Mouse (Mus musculus): ENCODE data around the gene Defb36. TPM values are rescaled to one million over a fixed set of nuclear protein-coding genes. Genes with fewer than 3 reads are reported as not detected.

The Defb36 gene
- polyA plus RNA-seq, 1 experiment from 2014 or later = not detected

- H3K4me2 ChIP-seq = no peak overlapping the region
- no peak for DNase-seq
- peaks cover 61% of the 10 kb centered on the region for H3K27me3 ChIP-seq
- 57% methylated on average over 2 of the region's 2 CpGs for WGBS (ENCODE audit: insufficient replicate concordance)
- H3K9ac ChIP-seq = no peak overlapping the region
- H3K4me1 ChIP-seq (replicated peaks) = peaks cover 5% of the 10 kb centered on the region; the same call in 1 of the 2 replicates
- ATAC-seq (ENCODE audit: low read depth) = no peak
- H3K27ac ChIP-seq = no peak overlapping the region
- no peak overlapping the region for H3K4me3 ChIP-seq (replicated peaks)
- no peaks in the 10 kb centered on the region for H3K36me3 ChIP-seq
- no peaks in the 10 kb centered on the region for H3K9me3 ChIP-seq (replicated peaks)
Observed at GRCm38 (mm10) chr2:152624566-152624965, 20.4 kb downstream of the Defb36 start.

DNA sequence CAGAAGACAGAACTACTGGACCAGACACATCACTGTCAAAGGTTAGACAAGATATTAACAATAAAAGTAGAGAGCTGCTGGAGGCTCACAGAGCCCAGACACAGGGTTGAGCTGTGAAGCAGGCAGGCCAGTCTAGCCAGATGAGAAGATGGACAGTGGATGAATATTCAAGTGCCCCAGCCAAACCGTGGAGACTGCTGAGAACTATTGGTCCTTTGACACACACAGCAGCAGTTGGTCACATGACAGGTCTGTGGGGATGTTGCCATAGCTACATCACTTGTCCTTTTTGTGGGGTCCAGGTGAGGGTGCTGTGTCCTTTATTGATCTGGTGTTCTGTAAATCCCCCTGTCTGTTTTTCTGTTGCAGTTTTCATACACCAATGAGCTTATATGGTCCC, 21.1 kb downstream of the Defb36 start:
- no peaks in the 10 kb centered on the region for H3K9me3 ChIP-seq (replicated peaks)
- peaks cover 68% of the 10 kb centered on the region for H3K27me3 ChIP-seq
- H3K9ac ChIP-seq = no peak overlapping the region
- peaks cover 5% of the 10 kb centered on the region; the same call in 1 of the 2 replicates for H3K4me1 ChIP-seq (replicated peaks)
- H3K36me3 ChIP-seq = no peaks in the 10 kb centered on the region
- H3K4me3 ChIP-seq (replicated peaks) = no peak overlapping the region
- DNase-seq = no peak
- H3K4me2 ChIP-seq = no peak overlapping the region
- ATAC-seq (ENCODE audit: low read depth) = no peak
- H3K27ac ChIP-seq = no peak overlapping the region
- WGBS (ENCODE audit: insufficient replicate concordance) = 14% methylated on average over 1 of the region's 1 CpGs

- H3K4me3 ChIP-seq (replicated peaks) = peak within 1 kb of the TSS; percentile 40
- peak within 1 kb of the TSS; percentile 53 for H3K4me2 ChIP-seq
- H3K27me3 ChIP-seq = peaks cover 68% of the 10 kb centered on the region
- H3K9me3 ChIP-seq (replicated peaks) = no peaks in the 10 kb centered on the region
- H3K27ac ChIP-seq = no peak within 1 kb of the TSS
- DNase-seq (no peak), ATAC-seq (ENCODE audit: low read depth) (no peak)
- peaks cover 5% of the 10 kb centered on the region; the same call in 1 of the 2 replicates for H3K4me1 ChIP-seq (replicated peaks)
- no peaks in the 10 kb centered on the region for H3K36me3 ChIP-seq
- H3K9ac ChIP-seq = no peak within 1 kb of the TSS
- 4% methylated on average over 52 of the region's 59 CpGs for WGBS (ENCODE audit: insufficient replicate concordance)
Observed at GRCm38 (mm10) chr2:152626774-152627591, 22.9 kb downstream of the Defb36 start, which contains the start of gene Rem1. Gene Rem1, plus strand, starts transcription at chr2:152626951.

DNA sequence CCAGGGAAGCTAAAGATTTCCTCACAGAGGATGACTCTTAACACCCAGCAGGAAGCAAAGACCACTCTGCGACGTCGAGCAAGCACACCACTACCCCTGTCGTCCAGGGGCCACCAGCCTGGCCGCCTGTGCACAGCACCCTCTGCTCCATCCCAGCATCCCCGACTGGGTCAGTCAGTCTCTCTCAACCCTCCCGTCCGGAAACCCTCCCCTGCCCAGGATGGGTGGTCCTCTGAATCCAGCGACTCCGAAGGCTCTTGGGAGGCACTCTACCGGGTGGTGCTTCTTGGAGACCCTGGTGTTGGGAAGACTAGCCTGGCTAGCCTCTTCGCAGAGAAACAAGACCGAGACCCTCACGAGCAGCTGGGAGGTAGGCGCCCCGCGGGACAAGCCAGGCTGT, 23.9 kb downstream of the Defb36 start:
- no peak overlapping the region for H3K4me3 ChIP-seq (replicated peaks)
- no peak for ATAC-seq (ENCODE audit: low read depth)

GRCm38 (mm10) chr2:152629239-152629638, 25.1 kb downstream of the Defb36 start:
- H3K9ac ChIP-seq = no peak overlapping the region
- DNase-seq = no peak
- peaks cover 5% of the 10 kb centered on the region; the same call in 1 of the 2 replicates for H3K4me1 ChIP-seq (replicated peaks)
- H3K4me2 ChIP-seq = no peak overlapping the region
- H3K36me3 ChIP-seq = no peaks in the 10 kb centered on the region
- ATAC-seq (ENCODE audit: low read depth) = no peak
- 44% methylated on average over 3 of the region's 3 CpGs for WGBS (ENCODE audit: insufficient replicate concordance)
- H3K27ac ChIP-seq = no peak overlapping the region
- H3K9me3 ChIP-seq (replicated peaks) = no peaks in the 10 kb centered on the region
- H3K4me3 ChIP-seq (replicated peaks) = no peak overlapping the region
- peaks cover 67% of the 10 kb centered on the region for H3K27me3 ChIP-seq

More for the DNA sequence above, 23.9 kb downstream of the Defb36 start:
- H3K9me3 ChIP-seq (replicated peaks) = no peaks in the 10 kb centered on the region
- peaks cover 64% of the 10 kb centered on the region for H3K27me3 ChIP-seq
- H3K27ac ChIP-seq = no peak overlapping the region
- peaks cover 5% of the 10 kb centered on the region; the same call in 1 of the 2 replicates for H3K4me1 ChIP-seq (replicated peaks)
- H3K36me3 ChIP-seq = no peaks in the 10 kb centered on the region
- DNase-seq = no peak
- 30% methylated on average over 17 of the region's 17 CpGs for WGBS (ENCODE audit: insufficient replicate concordance)
- H3K9ac ChIP-seq = no peak overlapping the region
- H3K4me2 ChIP-seq = no peak overlapping the region

DNA sequence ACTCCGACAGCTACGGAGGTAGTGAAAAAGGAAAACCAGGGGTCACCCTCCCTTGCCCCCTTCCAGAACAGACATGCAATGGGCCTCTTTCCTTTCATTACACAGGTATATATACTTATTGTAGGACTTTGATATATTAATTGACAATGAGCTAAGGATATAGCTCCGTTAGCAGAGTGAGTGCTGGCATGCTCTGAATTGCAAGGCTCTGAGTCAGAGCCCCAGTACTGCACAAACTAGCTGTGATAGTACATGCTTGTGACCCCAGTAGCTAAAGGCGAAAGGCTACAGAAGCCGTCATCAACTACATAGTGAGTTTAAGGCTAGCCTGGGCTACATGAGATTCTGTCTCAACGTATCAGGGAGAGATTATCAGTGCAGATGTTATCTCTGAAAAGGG, 25.8 kb downstream of the Defb36 start:
- Histone ChIP-seq H3K4me3 (replicated peaks) (no peak overlapping the region), H3K4me1 (replicated peaks) (peaks cover 5% of the 10 kb centered on the region; the same call in 1 of the 2 replicates), H3K9me3 (replicated peaks) (no peaks in the 10 kb centered on the region), H3K27me3 (peaks cover 66% of the 10 kb centered on the region), H3K4me2 (no peak overlapping the region), H3K27ac (no peak overlapping the region), H3K36me3 (no peaks in the 10 kb centered on the region), H3K9ac (no peak overlapping the region)
- WGBS (ENCODE audit: insufficient replicate concordance) = 64% methylated on average over 6 of the region's 6 CpGs
- DNase-seq (no peak), ATAC-seq (ENCODE audit: low read depth) (no peak)

GRCm38 (mm10) chr2:152633334-152633733, 29.2 kb downstream of the Defb36 start:
- no peak overlapping the region for H3K4me2 ChIP-seq
- no peaks in the 10 kb centered on the region for H3K4me1 ChIP-seq (replicated peaks)
- H3K27me3 ChIP-seq = peaks cover 37% of the 10 kb centered on the region
- no peak overlapping the region for H3K4me3 ChIP-seq (replicated peaks)
- no peaks in the 10 kb centered on the region for H3K36me3 ChIP-seq
- H3K27ac ChIP-seq = no peak overlapping the region
- no peaks in the 10 kb centered on the region for H3K9me3 ChIP-seq (replicated peaks)
- WGBS (ENCODE audit: insufficient replicate concordance) = 38% methylated on average over 17 of the region's 17 CpGs
- no peak for DNase-seq
- no peak for ATAC-seq (ENCODE audit: low read depth)
- no peak overlapping the region for H3K9ac ChIP-seq

GRCm38 (mm10) chr2:152634311-152634710, 30.2 kb downstream of the Defb36 start:
- WGBS (ENCODE audit: insufficient replicate concordance) = 68% methylated on average over 29 of the region's 29 CpGs
- Histone ChIP-seq H3K36me3 (no peaks in the 10 kb centered on the region), H3K4me1 (replicated peaks) (no peaks in the 10 kb centered on the region), H3K9me3 (replicated peaks) (no peaks in the 10 kb centered on the region), H3K27me3 (peaks cover 28% of the 10 kb centered on the region), H3K9ac (no peak overlapping the region), H3K4me2 (no peak overlapping the region), H3K27ac (no peak overlapping the region), H3K4me3 (replicated peaks) (no peak overlapping the region)
- ATAC-seq (ENCODE audit: low read depth) (no peak), DNase-seq (no peak)

DNA sequence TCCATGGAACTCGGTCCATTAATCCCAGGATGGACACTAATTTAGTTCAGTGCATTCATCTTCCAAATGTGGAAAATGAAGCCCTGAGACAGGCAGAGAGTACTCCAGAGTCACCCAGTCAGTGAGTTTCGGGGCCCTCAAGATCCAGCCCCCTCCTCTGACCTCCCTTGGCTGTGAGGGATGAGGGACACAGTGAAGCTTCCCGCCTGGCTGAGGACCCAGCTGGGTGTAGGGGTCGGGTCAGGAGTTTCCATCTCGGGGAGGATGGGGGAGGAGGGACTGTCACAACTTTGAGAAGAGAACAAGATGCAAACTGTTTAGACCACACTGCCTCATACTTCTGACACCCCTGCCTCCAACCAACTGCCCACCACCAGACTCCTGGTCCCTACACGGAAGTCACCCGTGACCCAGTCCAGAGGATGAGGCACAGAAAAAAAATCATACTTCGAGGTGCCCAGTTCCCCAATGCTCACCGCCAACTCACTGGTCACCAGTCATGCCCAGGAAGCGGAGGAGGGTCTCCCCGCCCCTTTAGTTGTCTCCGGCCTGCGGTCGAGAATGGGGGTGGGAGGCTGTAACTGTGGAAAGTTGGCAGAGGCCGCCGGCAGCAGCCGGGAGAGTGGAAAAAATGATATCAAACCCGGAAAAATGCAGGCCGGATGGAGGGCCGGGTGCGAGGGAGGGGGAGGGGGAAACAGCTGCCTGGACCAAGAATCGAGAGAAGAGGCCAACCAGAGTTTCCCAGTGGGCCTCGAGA, 32.3 kb downstream of the Defb36 start:
- Histone ChIP-seq H3K4me2 (no peak overlapping the region), H3K4me1 (replicated peaks) (no peaks in the 10 kb centered on the region)

GRCm38 (mm10) chr2:152637006-152637322, 32.8 kb downstream of the Defb36 start:
- 57% methylated on average over 6 of the region's 6 CpGs for WGBS (ENCODE audit: insufficient replicate concordance)
- no peaks in the 10 kb centered on the region for H3K4me1 ChIP-seq (replicated peaks)
- peak overlapping the region; percentile 55; the same call in 1 of the 2 replicates for H3K27ac ChIP-seq
- H3K27me3 ChIP-seq = peaks cover 18% of the 10 kb centered on the region
- DNase-seq (no peak), ATAC-seq (ENCODE audit: low read depth) (no peak)
- no peaks in the 10 kb centered on the region for H3K36me3 ChIP-seq
- H3K4me3 ChIP-seq (replicated peaks) = no peak overlapping the region
- H3K4me2 ChIP-seq = no peak overlapping the region
- H3K9me3 ChIP-seq (replicated peaks) = no peaks in the 10 kb centered on the region
- H3K9ac ChIP-seq = no peak overlapping the region

More for the DNA sequence above, 32.3 kb downstream of the Defb36 start:
- Histone ChIP-seq H3K36me3 (no peaks in the 10 kb centered on the region), H3K4me3 (replicated peaks) (no peak overlapping the region), H3K27ac (peak overlapping the region; percentile 55), H3K9me3 (replicated peaks) (no peaks in the 10 kb centered on the region), H3K9ac (no peak overlapping the region), H3K27me3 (peaks cover 18% of the 10 kb centered on the region)
- DNase-seq (no peak), ATAC-seq (ENCODE audit: low read depth) (peak; percentile 39; the same call in 1 of the 2 replicates)
- 42% methylated on average over 23 of the region's 23 CpGs for WGBS (ENCODE audit: insufficient replicate concordance)

- Histone ChIP-seq H3K27me3 (peaks cover 18% of the 10 kb centered on the region), H3K4me2 (no peak overlapping the region), H3K27ac (no peak overlapping the region), H3K9ac (no peak overlapping the region), H3K9me3 (replicated peaks) (no peaks in the 10 kb centered on the region), H3K4me1 (replicated peaks) (no peaks in the 10 kb centered on the region), H3K36me3 (no peaks in the 10 kb centered on the region), H3K4me3 (replicated peaks) (no peak overlapping the region)
- 74% methylated on average over 4 of the region's 4 CpGs for WGBS (ENCODE audit: insufficient replicate concordance)
- ATAC-seq (ENCODE audit: low read depth) (no peak), DNase-seq (no peak)
Observed at GRCm38 (mm10) chr2:152637381-152637780, 33.3 kb downstream of the Defb36 start.
